In genomic region chr16:33062024-33062681, GRCm38 (mm10) we compare ENCODE assay signal across 8 mouse cellular contexts. TPM values are rescaled to one million over a fixed set of nuclear protein-coding genes. Genes with fewer than 3 reads are reported as not detected.
DNase-seq lines count a peak whose midpoint lies in the region; ATAC-seq and TF ChIP-seq lines count a peak whose summit lies in the region.

Gene Lmln (plus strand): TSS chr16:33062521.

- TF ChIP-seq CTCF in C2C12 (IDR thresholded peaks at IDR 0.05; ENCODE audit: control insufficient read depth, insufficient read depth, insufficient read length) = no peak
- no peak for TF ChIP-seq CTCF in brain, embryonic 14.5 days (IDR thresholded peaks at IDR 0.05; ENCODE audit: borderline replicate concordance, extremely low read depth, insufficient read depth, insufficient read length)
- TF ChIP-seq CTCF in kidney, postnatal 0 days (IDR thresholded peaks at IDR 0.05; ENCODE audit: low read depth) = no peak

- WGBS in heart, embryonic 12.5 days = under 1% methylated on average over 62 of the region's 64 CpGs
- under 1% methylated on average over 63 of the region's 64 CpGs for WGBS in kidney, postnatal 0 days
- under 1% methylated on average over 61 of the region's 64 CpGs for WGBS in liver, embryonic 11.5 days
- WGBS in stomach, embryonic 14.5 days = under 1% methylated on average over 58 of the region's 64 CpGs

- peaks cover 26% of the 10 kb centered on the region for H3K79me3 ChIP-seq in C2C12 (ENCODE audit: low read depth)

- H3K4me2 ChIP-seq in heart, embryonic 12.5 days = peak within 1 kb of the TSS; percentile 78
- H3K4me2 ChIP-seq in kidney, postnatal 0 days (ENCODE audit: low read length) = peak within 1 kb of the TSS; percentile 91
- H3K4me2 ChIP-seq in liver, embryonic 11.5 days = peak within 1 kb of the TSS; percentile 98
- peak within 1 kb of the TSS; percentile 72 for H3K4me2 ChIP-seq in stomach, embryonic 14.5 days (replicated peaks; ENCODE audit: low read depth, low read length)

- TF ChIP-seq POLR2A in brain, embryonic 14.5 days (IDR thresholded peaks at IDR 0.05; ENCODE audit: borderline replicate concordance, extremely low read depth, insufficient read depth, insufficient read length, poor library complexity, severe bottlenecking) = peak; percentile 60; the same call in 1 of the 2 replicates

- H3K9ac ChIP-seq in heart, embryonic 12.5 days = peak within 1 kb of the TSS; percentile 84
- H3K9ac ChIP-seq in kidney, postnatal 0 days (ENCODE audit: low read depth, low read length) = peak within 1 kb of the TSS; percentile 74
- H3K9ac ChIP-seq in liver, embryonic 11.5 days (ENCODE audit: low read depth, low read length) = peak within 1 kb of the TSS; percentile 78
- H3K9ac ChIP-seq in stomach, embryonic 14.5 days (replicated peaks; ENCODE audit: low read depth, low read length) = peak within 1 kb of the TSS; percentile 59

- peak; percentile 98 for DNase-seq in brain, embryonic 14.5 days (ENCODE audit: low read depth)
- peak; percentile 96 for DNase-seq in kidney, postnatal 0 days (ENCODE audit: low spot score)
- DNase-seq in liver, embryonic 11.5 days (ENCODE audit: low spot score) = peak; percentile 92
- DNase-seq in naive thymus-derived CD4-positive, alpha-beta T cell, adult 2 months (ENCODE audit: low read depth) = peak; percentile 77

- H3K4me3 ChIP-seq in C2C12 (ENCODE audit: insufficient read depth, poor library complexity, severe bottlenecking) = peak within 1 kb of the TSS; percentile 48
- H3K4me3 ChIP-seq in erythroblast, embryonic 14.5 days (replicated peaks) = peak within 1 kb of the TSS; percentile 93
- H3K4me3 ChIP-seq in heart, embryonic 12.5 days = peak within 1 kb of the TSS; percentile 80
- peak within 1 kb of the TSS; percentile 79 for H3K4me3 ChIP-seq in kidney, postnatal 0 days (replicated peaks; ENCODE audit: low read depth, low read length)
- peak within 1 kb of the TSS; percentile 81 for H3K4me3 ChIP-seq in liver, embryonic 11.5 days (ENCODE audit: low read depth, low read length)
- H3K4me3 ChIP-seq in stomach, embryonic 14.5 days (ENCODE audit: low read depth, low read length) = peak within 1 kb of the TSS; percentile 71

- no peaks in the 10 kb centered on the region for H3K9me3 ChIP-seq in erythroblast, embryonic 14.5 days (ENCODE audit: control insufficient read depth, low read length)
- H3K9me3 ChIP-seq in heart, embryonic 12.5 days (replicated peaks) = no peaks in the 10 kb centered on the region
- no peaks in the 10 kb centered on the region for H3K9me3 ChIP-seq in kidney, postnatal 0 days (replicated peaks; ENCODE audit: low read length)
- H3K9me3 ChIP-seq in liver, embryonic 11.5 days (ENCODE audit: control insufficient read depth, low read length) = no peaks in the 10 kb centered on the region
- no peaks in the 10 kb centered on the region for H3K9me3 ChIP-seq in stomach, embryonic 14.5 days (ENCODE audit: control insufficient read depth, low read depth, low read length)

- H3K27ac ChIP-seq in heart, embryonic 12.5 days (ENCODE audit: poor library complexity, severe bottlenecking) = peak within 1 kb of the TSS; percentile 89
- H3K27ac ChIP-seq in kidney, postnatal 0 days = peak within 1 kb of the TSS; percentile 68
- H3K27ac ChIP-seq in liver, embryonic 11.5 days (ENCODE audit: low read depth, low read length) = peak within 1 kb of the TSS; percentile 81
- peak within 1 kb of the TSS; percentile 70 for H3K27ac ChIP-seq in stomach, embryonic 14.5 days (ENCODE audit: low read length)

- H3K36me3 ChIP-seq in C2C12 (ENCODE audit: control insufficient read depth, insufficient read depth) = peaks cover 39% of the 10 kb centered on the region
- peaks cover 53% of the 10 kb centered on the region for H3K36me3 ChIP-seq in erythroblast, embryonic 14.5 days (ENCODE audit: control insufficient read depth)
- H3K36me3 ChIP-seq in heart, embryonic 12.5 days = peaks cover 37% of the 10 kb centered on the region
- peaks cover 27% of the 10 kb centered on the region for H3K36me3 ChIP-seq in kidney, postnatal 0 days (ENCODE audit: insufficient read depth, low read length)
- H3K36me3 ChIP-seq in liver, embryonic 11.5 days (ENCODE audit: control insufficient read depth, insufficient read depth, low read length) = peaks cover 21% of the 10 kb centered on the region
- peaks cover 33% of the 10 kb centered on the region for H3K36me3 ChIP-seq in stomach, embryonic 14.5 days (ENCODE audit: control insufficient read depth, insufficient read depth, low read length)

- no peaks in the 10 kb centered on the region for H3K27me3 ChIP-seq in C2C12 (ENCODE audit: control insufficient read depth, insufficient read depth, insufficient read length)
- H3K27me3 ChIP-seq in erythroblast, embryonic 14.5 days (ENCODE audit: control insufficient read depth) = no peaks in the 10 kb centered on the region
- H3K27me3 ChIP-seq in heart, embryonic 12.5 days (replicated peaks) = no peaks in the 10 kb centered on the region
- H3K27me3 ChIP-seq in kidney, postnatal 0 days (ENCODE audit: insufficient read depth, low read length) = no peaks in the 10 kb centered on the region
- H3K27me3 ChIP-seq in liver, embryonic 11.5 days (replicated peaks; ENCODE audit: control insufficient read depth, insufficient read depth, low read length) = no peaks in the 10 kb centered on the region
- no peaks in the 10 kb centered on the region for H3K27me3 ChIP-seq in stomach, embryonic 14.5 days (ENCODE audit: control insufficient read depth, insufficient read depth, low read length)

- peak within 1 kb of the TSS; percentile 66 for H3ac ChIP-seq in C2C12 (ENCODE audit: control insufficient read depth, insufficient read length, low read depth)

- H3K79me2 ChIP-seq in C2C12 (ENCODE audit: control insufficient read depth, insufficient read depth) = peaks cover 33% of the 10 kb centered on the region

- peak; percentile 98 for ATAC-seq in heart, embryonic 12.5 days (ENCODE audit: insufficient number of reproducible peaks, low FRiP score)
- ATAC-seq in kidney, postnatal 0 days (replicated peaks; ENCODE audit: low FRiP score, low read depth) = peak; percentile 95
- peak; percentile 96 for ATAC-seq in liver, embryonic 11.5 days (replicated peaks; ENCODE audit: low FRiP score)
- ATAC-seq in stomach, embryonic 14.5 days (ENCODE audit: insufficient number of reproducible peaks, insufficient read depth, low FRiP score, low read depth) = peak; percentile 97

- H3K4me1 ChIP-seq in erythroblast, embryonic 14.5 days (ENCODE audit: control insufficient read depth) = peaks cover 63% of the 10 kb centered on the region
- peaks cover 23% of the 10 kb centered on the region for H3K4me1 ChIP-seq in heart, embryonic 12.5 days (replicated peaks)
- H3K4me1 ChIP-seq in kidney, postnatal 0 days (replicated peaks; ENCODE audit: insufficient read depth, low read length) = peaks cover 4% of the 10 kb centered on the region
- H3K4me1 ChIP-seq in liver, embryonic 11.5 days (replicated peaks; ENCODE audit: control insufficient read depth, insufficient read depth, low read length) = peaks cover 24% of the 10 kb centered on the region
- 0 out of 2 replicates have a peak, but pooled peaks cover 6% of the 10 kb centered on the region for H3K4me1 ChIP-seq in stomach, embryonic 14.5 days (ENCODE audit: control insufficient read depth, insufficient read depth, low read length)

TF ChIP-seq in C2C12, 6 proteins besides CTCF, POLR2A, EP300 and RAD21:
- TF ChIP-seq CEBPB (IDR thresholded peaks at IDR 0.05; ENCODE audit: low read depth) = no peak
- TF ChIP-seq MYOG (IDR thresholded peaks at IDR 0.05; ENCODE audit: control insufficient read depth, extremely low read depth, insufficient read length) = no peak
- TF ChIP-seq MAX (IDR thresholded peaks at IDR 0.05) = peak; percentile 60
- TF ChIP-seq USF1 (IDR thresholded peaks at IDR 0.05; ENCODE audit: low read depth) = peak; percentile 82
- no peak for TF ChIP-seq MYOD1 (IDR thresholded peaks at IDR 0.05; ENCODE audit: control insufficient read depth, insufficient read length, low read depth)

RNA-seq across cellular contexts. Expression of gene Lmln, which starts in this region (rescaled TPM):
- polyA plus RNA-seq in C2C12 (2012; fragmentation: generic; extraction: Trizol) = 1.2 TPM
- 5.8 and 9.6 TPM in 2 replicates for polyA plus RNA-seq in brain, embryonic 14.5 days (2012; rRNA removed)
- polyA plus RNA-seq in erythroblast, embryonic 14.5 days (2012) = 0.02 and 0.03 TPM in 2 replicates
- polyA plus RNA-seq in heart, embryonic 12.5 days (2016; fragmentation: Nextera tagmentation; extraction: Ambion mirVana) = 2.0 and 3.2 TPM in 2 replicates
- 0.95 and 2.2 TPM in 2 replicates for polyA plus RNA-seq in kidney, postnatal 0 days (2015; fragmentation: Nextera tagmentation; extraction: Ambion mirVana)
- 1.5 and 2.8 TPM in 2 replicates for polyA plus RNA-seq in liver, embryonic 11.5 days (2014; fragmentation: Nextera tagmentation; extraction: Ambion mirVana)
- 3.5 and 4.1 TPM in 2 replicates for polyA plus RNA-seq in stomach, embryonic 14.5 days (2014; fragmentation: Nextera tagmentation; extraction: Ambion mirVana)

Comparison
In these comparisons a context has a peak if more than half of its experiments do, and no peak if none do; other contexts are left out.
1. Peak in every context shown above with its lines: DNase-seq, ATAC-seq, H3K4me3 ChIP-seq and H3K27ac ChIP-seq.